Mouse (Mus musculus) E14TG2a.4 (cell line): ENCODE measurements around the gene Ttll5.

ENCODE experiments used
- CTCF ChIP-seq: conservative IDR thresholded peaks from 2 replicates; pipeline ENCODE4 v1.5.1; 2014; ENCODE audit warnings: low read length
- POU5F1 ChIP-seq: IDR thresholded peaks from 2 replicates; pipeline ENCODE4 v1.6.1; 2014; ENCODE audit warnings: low read length, borderline replicate concordance

- no peak for TF ChIP-seq CTCF
- no peak for TF ChIP-seq POU5F1
Measured at GRCm38 (mm10) chr12:85928513-85928912, 104.1 kb downstream of the Ttll5 start.
